Mouse (Mus musculus) intestine, postnatal 0 days (tissue): ENCODE measurements at regions not wholly inside any gene's neighbourhood (a gene's known extent, or its start where the extent isn't known, plus 50 kb on each side); places are given as distances from the start of the nearest gene placed in this dataset.

Experiments
- ATAC-seq: fragments of 200-750 bp; cut with Nextera tagmentation; 2 replicates; pipeline ENCODE4 v1.8.0; 2017; ENCODE audit warnings: mild to moderate bottlenecking, moderate TSS enrichment, moderate library complexity
- H3K27ac ChIP-seq: fragments of 300-500 bp; sonication (generic); 2 replicates; pipeline ENCODE4 v1.5.1; 2014; ENCODE audit warnings: mild to moderate bottlenecking, low read depth, low read length, moderate library complexity
- H3K27me3 ChIP-seq: fragments of 300-500 bp; sonication (generic); replicated peaks from 2 replicates; pipeline ENCODE4 v1.6.1; 2014; ENCODE audit warnings: low read length, mixed read lengths; ENCODE audit not compliant: control insufficient read depth, insufficient read depth
- H3K36me3 ChIP-seq: fragments of 300-500 bp; sonication (generic); 2 replicates; pipeline ENCODE4 v1.6.1; 2014; ENCODE audit warnings: mild to moderate bottlenecking, moderate library complexity; ENCODE audit not compliant: control insufficient read depth, insufficient read depth
- H3K4me1 ChIP-seq: fragments of 300-500 bp; sonication (generic); replicated peaks from 2 replicates; pipeline ENCODE4 v1.6.1; 2014; ENCODE audit warnings: antibody characterized with exemption, low read length, mixed read lengths; ENCODE audit not compliant: control insufficient read depth, insufficient read depth
- H3K4me2 ChIP-seq: fragments of 300-500 bp; sonication (generic); replicated peaks from 2 replicates; pipeline ENCODE4 v1.6.1; 2014; ENCODE audit warnings: low read depth, mild to moderate bottlenecking, moderate library complexity
- H3K4me3 ChIP-seq: fragments of 300-500 bp; sonication (generic); 2 replicates; pipeline ENCODE4 v1.5.1; 2014; ENCODE audit warnings: low read depth, low read length
- H3K9ac ChIP-seq: fragments of 300-500 bp; sonication (generic); 2 replicates; pipeline ENCODE4 v1.6.1; 2014; ENCODE audit warnings: mild to moderate bottlenecking, low read depth, low read length
- H3K9me3 ChIP-seq: fragments of 300-500 bp; sonication (generic); 2 replicates; pipeline ENCODE4 v1.6.1; 2016; ENCODE audit warnings: mixed run types; ENCODE audit not compliant: control insufficient read depth
- CTCF ChIP-seq: sonication (generic); IDR thresholded peaks from 2 replicates; pipeline ENCODE4 v1.5.1; 2016; ENCODE audit warnings: low read depth, mild to moderate bottlenecking, control low read depth, antibody characterized with exemption, moderate library complexity
- WGBS: fragments of 180-500 bp; shearing (Covaris S2); extraction: QIAGEN DNeasy Blood & Tissue Kit; methylation state at CpG from one replicate; pipeline ENCODE4 v1.1.7; 2014; 5-methylcytosine and 5-hydroxymethylcytosine counted together

- Histone ChIP-seq H3K36me3 (no peaks in the 10 kb centered on the region), H3K4me1 (no peaks in the 10 kb centered on the region), H3K27ac (no peak overlapping the region), H3K27me3 (no peaks in the 10 kb centered on the region), H3K4me3 (no peak overlapping the region), H3K4me2 (no peak overlapping the region), H3K9ac (no peak overlapping the region), H3K9me3 (no peaks in the 10 kb centered on the region)
- no peak for ATAC-seq
- TF ChIP-seq CTCF, result no peak
- WGBS, result 60% methylated on average over 8 of the region's 8 CpGs
Observed at GRCm38 (mm10) chr12:16232828-16233227, 377.9 kb downstream of the Lpin1 start.

- 71% methylated on average over 2 of the region's 2 CpGs for WGBS
- Histone ChIP-seq H3K9me3 (no peaks in the 10 kb centered on the region), H3K9ac (no peak overlapping the region), H3K4me2 (no peak overlapping the region), H3K27ac (no peak overlapping the region), H3K27me3 (no peaks in the 10 kb centered on the region), H3K4me3 (no peak overlapping the region), H3K4me1 (no peaks in the 10 kb centered on the region), H3K36me3 (no peaks in the 10 kb centered on the region)
- TF ChIP-seq CTCF, result no peak
- no peak for ATAC-seq
Observed at GRCm38 (mm10) chr12:16232051-16232450, 378.7 kb downstream of the Lpin1 start.

- 76% methylated on average over 2 of the region's 2 CpGs for WGBS
- Histone ChIP-seq H3K9me3 (no peaks in the 10 kb centered on the region), H3K27ac (no peak overlapping the region), H3K9ac (no peak overlapping the region), H3K4me3 (no peak overlapping the region), H3K4me2 (no peak overlapping the region), H3K27me3 (no peaks in the 10 kb centered on the region), H3K36me3 (no peaks in the 10 kb centered on the region), H3K4me1 (no peaks in the 10 kb centered on the region)
- ATAC-seq, result no peak
- peak; percentile 34 for TF ChIP-seq CTCF
Observed at GRCm38 (mm10) chr12:16231093-16231492, 379.7 kb downstream of the Lpin1 start.

- Histone ChIP-seq H3K4me2 (no peak overlapping the region), H3K4me3 (no peak overlapping the region), H3K9ac (no peak overlapping the region), H3K9me3 (no peaks in the 10 kb centered on the region), H3K27ac (no peak overlapping the region), H3K27me3 (no peaks in the 10 kb centered on the region), H3K36me3 (no peaks in the 10 kb centered on the region), H3K4me1 (no peaks in the 10 kb centered on the region)
- WGBS, result 90% methylated on average over 2 of the region's 2 CpGs
- ATAC-seq, result no peak
- TF ChIP-seq CTCF, result no peak
Observed at GRCm38 (mm10) chr12:16225428-16225827, 385.3 kb downstream of the Lpin1 start.

GRCm38 (mm10) chr12:16222836-16223450 lies 387.8 kb downstream of the Lpin1 start:
- no peak for TF ChIP-seq CTCF
- no peak for ATAC-seq
- Histone ChIP-seq H3K4me3 (no peak overlapping the region), H3K9ac (no peak overlapping the region), H3K27ac (no peak overlapping the region), H3K9me3 (no peaks in the 10 kb centered on the region), H3K27me3 (no peaks in the 10 kb centered on the region), H3K36me3 (no peaks in the 10 kb centered on the region), H3K4me2 (no peak overlapping the region), H3K4me1 (no peaks in the 10 kb centered on the region)
- 62% methylated on average over 9 of the region's 9 CpGs for WGBS

GRCm38 (mm10) chr12:16222205-16222604 lies 388.6 kb downstream of the Lpin1 start:
- no peak for ATAC-seq
- H3K27ac ChIP-seq, result no peak overlapping the region
- H3K36me3 ChIP-seq, result no peaks in the 10 kb centered on the region
- H3K4me1 ChIP-seq, result no peaks in the 10 kb centered on the region
- TF ChIP-seq CTCF, result no peak
- H3K9me3 ChIP-seq, result no peaks in the 10 kb centered on the region
- no peaks in the 10 kb centered on the region for H3K27me3 ChIP-seq
- no peak overlapping the region for H3K9ac ChIP-seq
- H3K4me2 ChIP-seq, result no peak overlapping the region
- no peak overlapping the region for H3K4me3 ChIP-seq

- Histone ChIP-seq H3K4me2 (no peak overlapping the region), H3K27me3 (no peaks in the 10 kb centered on the region), H3K27ac (no peak overlapping the region), H3K9me3 (no peaks in the 10 kb centered on the region), H3K9ac (no peak overlapping the region), H3K4me1 (no peaks in the 10 kb centered on the region), H3K4me3 (no peak overlapping the region), H3K36me3 (no peaks in the 10 kb centered on the region)
- WGBS, result 85% methylated on average over 1 of the region's 1 CpGs
- no peak for ATAC-seq
- no peak for TF ChIP-seq CTCF
Observed at GRCm38 (mm10) chr12:16221142-16221541, 389.6 kb downstream of the Lpin1 start.
